Mouse (Mus musculus) E14TG2a.4 (cell line): Measurements from ENCODE around the gene Gzme.
A peak's percentile ranks its signal among the peaks of the same experiment; 100 is the strongest.

Source experiments
- H3K27me3 ChIP-seq: 2 replicates; pipeline ENCODE4 v1.6.1; 2014; ENCODE audit warnings: low read length, control low read depth; ENCODE audit not compliant: insufficient read depth
- H3K36me3 ChIP-seq: 2 replicates; pipeline ENCODE4 v1.6.1; 2014; ENCODE audit warnings: low read length, control low read depth; ENCODE audit not compliant: insufficient read depth
- H3K4me1 ChIP-seq: replicated peaks from 2 replicates; pipeline ENCODE4 v1.6.1; 2014; ENCODE audit warnings: low read depth, low read length, control low read depth
- H3K4me3 ChIP-seq: replicated peaks from 2 replicates; pipeline ENCODE4 v1.5.1; 2014; ENCODE audit warnings: mild to moderate bottlenecking, low read length
- H3K9me3 ChIP-seq: 2 replicates; pipeline ENCODE4 v1.6.1; 2014; ENCODE audit warnings: low read length, control low read depth
- CTCF ChIP-seq: conservative IDR thresholded peaks from 2 replicates; pipeline ENCODE4 v1.5.1; 2014; ENCODE audit warnings: low read length
- NANOG ChIP-seq: IDR thresholded peaks from 2 replicates; pipeline ENCODE4 v1.6.1; 2014; ENCODE audit warnings: borderline replicate concordance, low read length, mixed read lengths
- POU5F1 ChIP-seq: IDR thresholded peaks from 2 replicates; pipeline ENCODE4 v1.6.1; 2014; ENCODE audit warnings: low read length, borderline replicate concordance

Gzme gene

GRCm38 (mm10) chr14:56105447-56106180 lies 14.8 kb downstream of the Gzme start:
- peaks cover 6% of the 10 kb centered on the region; the same call in 1 of the 2 replicates for H3K4me1 ChIP-seq
- H3K27me3 ChIP-seq = 0 out of 2 replicates have a peak, but pooled peaks cover 3% of the 10 kb centered on the region
- no peaks in the 10 kb centered on the region for H3K36me3 ChIP-seq
- TF ChIP-seq NANOG (no peak), CTCF (no peak), POU5F1 (no peak)
- H3K4me3 ChIP-seq = no peak overlapping the region
- no peaks in the 10 kb centered on the region for H3K9me3 ChIP-seq

DNA sequence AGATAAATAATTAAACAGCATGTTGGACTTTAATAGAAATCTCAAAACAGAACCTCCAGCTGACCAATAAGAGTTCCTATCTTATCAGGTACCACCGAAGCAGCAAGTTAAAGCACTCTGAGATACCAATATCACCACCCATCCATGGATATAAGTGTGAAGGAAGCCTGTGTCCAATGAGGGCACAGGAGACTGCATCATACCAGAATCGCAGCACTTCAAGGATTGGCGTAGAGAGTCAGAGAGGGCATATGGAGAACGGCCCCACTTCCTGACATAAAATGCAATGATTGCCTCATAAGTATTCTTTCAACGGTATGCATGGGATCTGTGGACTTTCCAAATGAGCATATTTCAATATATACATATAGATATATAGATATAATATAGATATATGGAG lies 15.4 kb downstream of the Gzme start:
- H3K36me3 ChIP-seq = no peaks in the 10 kb centered on the region
- H3K9me3 ChIP-seq = no peaks in the 10 kb centered on the region
- H3K4me3 ChIP-seq = no peak overlapping the region
- peaks cover 10% of the 10 kb centered on the region; the same call in 1 of the 2 replicates for H3K4me1 ChIP-seq
- TF ChIP-seq NANOG = no peak
- TF ChIP-seq CTCF = no peak
- TF ChIP-seq POU5F1 = no peak
- H3K27me3 ChIP-seq = 0 out of 2 replicates have a peak, but pooled peaks cover 3% of the 10 kb centered on the region

DNA sequence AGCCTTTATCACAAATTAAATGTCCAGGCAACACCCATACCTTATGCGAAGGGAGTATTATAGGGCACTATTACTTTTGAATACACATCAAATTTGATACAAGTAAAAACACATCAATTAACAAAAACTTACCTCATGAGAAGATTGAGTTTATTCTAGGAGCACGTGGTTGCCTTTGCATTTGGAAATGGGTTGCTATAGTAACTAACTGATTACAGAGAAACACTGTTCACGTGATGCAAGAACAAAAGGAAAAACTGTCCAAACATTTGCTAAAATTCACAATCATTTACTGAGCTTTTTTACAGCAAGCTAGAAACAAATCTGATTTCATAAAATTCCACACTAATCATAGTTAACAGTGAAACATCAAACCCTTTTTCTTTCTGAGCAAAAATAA lies 17.0 kb downstream of the Gzme start:
- no peaks in the 10 kb centered on the region for H3K9me3 ChIP-seq
- peaks cover 10% of the 10 kb centered on the region; the same call in 1 of the 2 replicates for H3K4me1 ChIP-seq
- H3K36me3 ChIP-seq = no peaks in the 10 kb centered on the region
- H3K27me3 ChIP-seq = 0 out of 2 replicates have a peak, but pooled peaks cover 3% of the 10 kb centered on the region
- H3K4me3 ChIP-seq = no peak overlapping the region
- TF ChIP-seq POU5F1 (no peak), CTCF (no peak)

GRCm38 (mm10) chr14:56102386-56102785 lies 18.0 kb downstream of the Gzme start, which contains the start of gene Ctsg:
Ctsg (minus strand) TSS chr14:56102574.
- no peaks in the 10 kb centered on the region for H3K36me3 ChIP-seq
- TF ChIP-seq NANOG (no peak), CTCF (no peak), POU5F1 (no peak)
- H3K9me3 ChIP-seq = no peaks in the 10 kb centered on the region
- 0 out of 2 replicates have a peak, but pooled peaks cover 3% of the 10 kb centered on the region for H3K27me3 ChIP-seq
- peaks cover 10% of the 10 kb centered on the region; the same call in 1 of the 2 replicates for H3K4me1 ChIP-seq
- H3K4me3 ChIP-seq = no peak within 1 kb of the TSS

- Histone ChIP-seq H3K4me1 (peaks cover 10% of the 10 kb centered on the region; the same call in 1 of the 2 replicates), H3K4me3 (no peak overlapping the region), H3K36me3 (no peaks in the 10 kb centered on the region), H3K27me3 (0 out of 2 replicates have a peak, but pooled peaks cover 3% of the 10 kb centered on the region), H3K9me3 (no peaks in the 10 kb centered on the region)
- TF ChIP-seq CTCF (peak; percentile 58), POU5F1 (no peak)
These were observed 21.5 kb downstream of the Gzme start for GRCm38 (mm10) chr14:56098940-56099339.

DNA sequence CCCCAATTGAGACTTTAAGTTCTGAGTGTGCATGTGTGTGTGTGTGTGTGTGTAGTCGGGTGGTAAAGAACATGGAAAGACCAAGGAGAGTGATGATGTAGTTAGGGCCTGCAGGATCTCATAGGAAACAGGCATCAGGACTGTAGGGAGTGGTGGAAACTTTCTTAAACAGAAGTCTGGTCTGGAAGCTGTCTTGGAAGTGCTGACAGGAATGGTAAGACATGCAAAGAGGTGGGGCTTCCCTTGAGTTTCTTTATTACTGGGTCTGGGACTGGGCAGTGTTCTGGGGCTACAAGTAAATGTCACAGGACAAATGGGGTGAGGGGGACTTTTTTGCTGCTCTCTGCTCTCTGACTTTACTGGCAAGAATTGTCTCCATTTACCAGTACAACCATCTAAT lies 22.8 kb downstream of the Gzme start:
- Histone ChIP-seq H3K27me3 (0 out of 2 replicates have a peak, but pooled peaks cover 3% of the 10 kb centered on the region), H3K4me3 (no peak overlapping the region), H3K9me3 (no peaks in the 10 kb centered on the region), H3K36me3 (no peaks in the 10 kb centered on the region), H3K4me1 (peaks cover 10% of the 10 kb centered on the region; the same call in 1 of the 2 replicates)
- TF ChIP-seq NANOG (no peak), CTCF (no peak), POU5F1 (no peak)

DNA sequence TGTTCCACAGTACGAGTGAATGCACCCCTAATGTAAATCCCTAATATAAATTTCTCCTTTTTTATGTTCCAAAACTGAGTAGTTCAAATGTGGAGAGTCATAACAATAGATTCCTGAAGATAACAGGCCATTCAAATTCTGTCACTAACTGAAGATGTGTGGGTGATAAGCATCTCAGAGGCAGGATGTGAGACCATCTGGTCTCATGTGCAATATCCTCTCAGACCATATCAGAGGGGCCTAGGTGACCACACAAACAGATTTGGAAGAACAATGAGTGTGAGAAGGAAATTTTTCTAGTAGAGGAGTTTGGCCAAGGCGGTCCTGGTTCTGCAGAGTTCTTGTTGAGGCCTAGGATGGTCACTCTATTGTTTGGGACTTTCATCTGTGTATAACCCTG lies 27.1 kb downstream of the Gzme start:
- H3K27me3 ChIP-seq = no peaks in the 10 kb centered on the region
- no peak for TF ChIP-seq NANOG
- TF ChIP-seq CTCF = no peak
- TF ChIP-seq POU5F1 = no peak
- H3K36me3 ChIP-seq = no peaks in the 10 kb centered on the region
- H3K4me1 ChIP-seq = no peaks in the 10 kb centered on the region
- H3K9me3 ChIP-seq = no peaks in the 10 kb centered on the region
- no peak overlapping the region for H3K4me3 ChIP-seq

DNA sequence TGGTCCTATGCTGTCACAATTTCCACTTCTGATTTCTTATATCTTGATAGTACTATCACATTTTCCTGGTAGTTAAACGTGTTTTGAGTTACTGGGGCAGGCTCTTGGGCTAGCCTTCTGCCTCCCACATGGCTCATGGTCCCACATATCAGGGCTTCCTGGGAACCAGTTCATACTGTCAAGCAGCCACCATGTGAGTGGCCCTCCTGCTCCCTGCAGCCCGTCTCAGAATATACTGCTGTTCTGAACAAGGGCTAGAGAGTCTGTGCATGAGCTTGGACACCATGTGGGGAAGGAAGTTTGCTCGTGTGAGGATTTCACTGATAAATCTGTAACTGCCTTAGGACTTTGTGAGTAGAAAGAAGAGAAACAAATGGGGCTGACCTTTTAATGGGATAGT lies 33.7 kb downstream of the Gzme start:
- H3K4me3 ChIP-seq = no peak overlapping the region
- H3K36me3 ChIP-seq = no peaks in the 10 kb centered on the region
- H3K9me3 ChIP-seq = no peaks in the 10 kb centered on the region
- TF ChIP-seq POU5F1 (no peak), NANOG (no peak), CTCF (no peak)
- no peaks in the 10 kb centered on the region for H3K4me1 ChIP-seq
- no peaks in the 10 kb centered on the region for H3K27me3 ChIP-seq
